Mouse (Mus musculus) right cerebral cortex, adult 18-20 months (tissue): ENCODE results near the gene Tert.
A peak's percentile ranks its signal among the peaks of the same experiment; 100 is the strongest.

Source experiments
- DNase-seq: peaks from one replicate; pipeline ENCODE4 v3.0.0; 2022; ENCODE audit warnings: mixed read lengths

The Tert gene

DNA sequence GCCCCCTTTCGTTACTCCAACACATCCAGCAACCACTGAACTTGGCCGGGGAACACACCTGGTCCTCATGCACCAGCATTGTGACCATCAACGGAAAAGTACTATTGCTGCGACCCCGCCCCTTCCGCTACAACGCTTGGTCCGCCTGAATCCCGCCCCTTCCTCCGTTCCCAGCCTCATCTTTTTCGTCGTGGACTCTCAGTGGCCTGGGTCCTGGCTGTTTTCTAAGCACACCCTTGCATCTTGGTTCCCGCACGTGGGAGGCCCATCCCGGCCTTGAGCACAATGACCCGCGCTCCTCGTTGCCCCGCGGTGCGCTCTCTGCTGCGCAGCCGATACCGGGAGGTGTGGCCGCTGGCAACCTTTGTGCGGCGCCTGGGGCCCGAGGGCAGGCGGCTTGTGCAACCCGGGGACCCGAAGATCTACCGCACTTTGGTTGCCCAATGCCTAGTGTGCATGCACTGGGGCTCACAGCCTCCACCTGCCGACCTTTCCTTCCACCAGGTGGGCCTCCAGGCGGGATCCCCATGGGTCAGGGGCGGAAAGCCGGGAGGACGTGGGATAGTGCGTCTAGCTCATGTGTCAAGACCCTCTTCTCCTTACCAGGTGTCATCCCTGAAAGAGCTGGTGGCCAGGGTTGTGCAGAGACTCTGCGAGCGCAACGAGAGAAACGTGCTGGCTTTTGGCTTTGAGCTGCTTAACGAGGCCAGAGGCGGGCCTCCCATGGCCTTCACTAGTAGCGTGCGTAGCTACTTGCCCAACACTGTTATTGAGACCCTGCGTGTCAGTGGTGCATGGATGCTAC lies at the start of gene Tert:
Gene Tert (plus strand): TSS at position 167 of the 805 bp plus-strand sequence.
- peak; percentile 20 for DNase-seq

DNA sequence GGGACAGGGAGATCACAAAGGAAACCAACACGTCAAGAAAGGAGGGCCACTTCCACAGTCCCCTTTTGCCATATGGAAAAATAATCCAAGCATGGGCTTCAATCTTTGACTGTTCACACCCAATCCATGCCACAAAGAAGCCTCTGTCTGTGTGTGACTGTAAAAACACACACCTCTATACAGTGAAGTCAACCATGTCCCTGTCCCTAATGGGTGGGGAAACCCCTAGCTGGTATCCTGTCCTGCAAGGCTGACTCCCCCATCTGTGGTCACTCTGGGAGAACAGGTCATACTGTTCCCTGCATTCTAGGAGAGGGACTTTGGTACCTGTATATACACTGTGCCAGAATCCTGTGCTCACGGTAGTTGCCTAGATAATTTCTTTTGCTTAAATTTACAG lies 49.4 kb upstream of the Tert start:
- DNase-seq, result no peak

DNA sequence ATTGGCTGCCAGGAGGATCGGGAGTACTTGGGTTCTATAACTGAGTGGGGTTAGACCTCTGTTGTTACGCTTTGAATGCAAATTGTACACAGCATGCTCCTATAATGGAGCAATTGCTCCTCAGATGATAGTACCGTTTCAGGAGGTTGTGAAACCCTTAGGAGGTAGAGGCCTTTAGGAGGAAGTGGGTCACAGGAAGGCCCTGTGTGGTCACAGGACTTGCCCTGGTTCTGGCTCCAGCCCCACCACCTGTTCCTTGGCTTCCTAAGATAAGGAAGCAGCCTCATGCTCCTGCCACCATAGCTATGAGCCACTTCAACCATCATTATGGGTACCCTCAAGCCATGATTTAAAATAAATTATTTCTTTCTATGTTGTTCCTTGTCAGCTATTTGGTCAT lies 35.2 kb upstream of the Tert start:
- no peak for DNase-seq

DNA sequence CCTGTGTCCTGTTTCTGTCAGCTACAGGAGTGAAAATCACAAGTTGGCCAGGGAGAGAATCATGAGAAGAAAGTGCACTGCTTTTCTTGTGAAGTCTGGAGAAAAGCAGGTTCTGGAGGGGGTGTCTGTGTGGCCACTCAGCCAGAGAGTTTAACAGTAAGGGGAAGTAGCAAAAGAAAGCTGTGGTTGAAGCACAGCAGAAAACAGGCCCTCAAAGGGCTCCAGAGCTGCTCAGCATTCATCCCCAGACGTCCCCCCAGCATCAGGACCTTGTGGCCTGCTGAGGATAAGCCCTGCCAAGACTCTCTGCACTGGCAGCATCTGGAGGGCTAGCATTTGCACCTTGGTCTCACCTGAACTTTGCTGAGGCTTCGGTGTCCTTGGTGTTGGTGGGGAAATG lies 34.2 kb upstream of the Tert start:
- no peak for DNase-seq

DNA sequence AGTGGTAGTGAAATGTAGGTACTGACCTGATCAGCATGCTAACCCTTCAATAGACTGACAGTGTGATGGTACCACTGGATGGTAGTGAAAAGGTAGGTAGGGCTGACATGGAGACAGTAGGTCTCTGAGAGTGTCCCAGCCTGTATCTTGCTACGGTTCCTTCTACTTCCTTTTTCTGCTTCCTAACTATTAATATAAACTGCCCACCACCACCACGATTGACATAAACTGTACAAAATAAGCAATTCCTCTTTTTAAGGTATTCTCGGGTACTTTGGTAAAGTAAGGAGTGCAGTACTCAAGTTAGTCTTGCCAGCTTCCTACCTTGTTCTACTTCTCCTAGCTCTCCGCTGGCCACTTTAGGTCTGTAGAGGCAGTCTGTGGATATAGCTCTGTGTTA lies 30.4 kb upstream of the Tert start:
- no peak for DNase-seq

DNA sequence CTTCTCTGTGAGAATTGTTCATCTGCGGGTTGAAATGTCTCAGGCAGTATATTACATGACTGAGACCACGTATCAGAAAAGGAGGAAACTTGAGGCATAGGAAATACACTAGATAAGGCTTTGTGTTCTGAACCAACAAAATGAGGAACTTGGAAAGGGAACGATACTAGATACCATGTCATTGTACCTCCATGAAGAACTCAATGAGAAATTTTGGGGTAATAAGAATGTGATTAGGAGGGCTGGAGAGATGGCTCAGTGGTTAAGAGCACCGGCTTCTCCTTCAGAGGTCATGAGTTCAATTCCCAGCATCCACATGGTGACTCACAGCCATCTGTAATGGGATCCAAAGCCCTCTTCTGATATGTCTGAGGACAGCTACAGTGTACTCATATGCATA lies 26.5 kb upstream of the Tert start:
- DNase-seq, result no peak

DNA sequence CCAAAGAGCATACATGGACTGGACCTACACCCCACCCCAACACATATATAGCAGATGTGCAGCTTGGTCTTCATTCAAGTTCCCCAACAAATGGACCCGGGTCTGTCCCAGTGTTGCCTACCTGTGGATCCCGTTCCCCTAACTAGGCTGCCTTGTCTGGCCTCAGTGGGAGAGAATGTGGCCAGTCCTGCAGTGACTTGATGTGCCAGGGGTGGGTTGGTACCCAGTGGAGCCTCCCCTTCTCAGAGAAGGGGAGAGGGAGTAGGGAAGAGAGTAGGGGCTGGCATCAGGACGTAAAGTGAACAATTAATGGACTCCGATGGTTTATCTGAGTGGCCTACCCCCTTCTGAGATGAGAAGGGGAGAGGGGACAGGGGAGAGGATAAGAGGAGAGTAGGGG lies 23.7 kb upstream of the Tert start:
- no peak for DNase-seq

DNA sequence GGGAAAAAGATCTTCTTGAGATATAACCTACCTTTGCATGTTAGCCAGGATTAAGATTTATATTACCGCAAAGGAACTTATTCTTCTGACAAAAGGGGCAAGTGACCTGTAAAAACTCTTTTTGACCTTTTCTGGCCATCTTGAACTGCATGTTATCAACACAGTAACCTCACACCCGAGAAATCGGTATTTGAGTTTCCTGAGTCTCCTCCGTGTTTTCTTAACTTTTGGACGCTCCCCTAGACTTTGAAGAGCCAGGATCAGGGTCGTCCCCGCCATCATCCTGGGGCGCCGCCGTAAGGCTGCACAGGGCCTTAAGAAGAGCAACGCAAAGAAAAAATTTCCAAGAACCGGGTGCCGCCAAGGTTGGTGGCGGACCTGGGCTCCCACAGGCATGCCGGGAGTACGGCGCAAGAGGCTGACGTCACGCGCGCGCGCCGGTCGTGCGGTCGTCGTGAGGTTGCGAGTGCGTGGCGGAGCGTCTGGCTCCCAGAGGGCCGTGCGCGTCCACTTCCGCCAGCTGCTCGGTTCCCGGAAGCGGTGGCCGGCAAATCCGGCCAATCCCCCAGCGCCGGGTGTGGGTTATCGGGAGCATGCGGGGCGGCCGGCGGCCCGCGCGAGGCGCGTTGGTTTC lies 23.1 kb upstream of the Tert start, which contains the start of gene Clptm1l:
Gene Clptm1l (plus strand): TSS at position 485 of the 634 bp plus-strand sequence.
- DNase-seq, result peak; percentile 99

DNA sequence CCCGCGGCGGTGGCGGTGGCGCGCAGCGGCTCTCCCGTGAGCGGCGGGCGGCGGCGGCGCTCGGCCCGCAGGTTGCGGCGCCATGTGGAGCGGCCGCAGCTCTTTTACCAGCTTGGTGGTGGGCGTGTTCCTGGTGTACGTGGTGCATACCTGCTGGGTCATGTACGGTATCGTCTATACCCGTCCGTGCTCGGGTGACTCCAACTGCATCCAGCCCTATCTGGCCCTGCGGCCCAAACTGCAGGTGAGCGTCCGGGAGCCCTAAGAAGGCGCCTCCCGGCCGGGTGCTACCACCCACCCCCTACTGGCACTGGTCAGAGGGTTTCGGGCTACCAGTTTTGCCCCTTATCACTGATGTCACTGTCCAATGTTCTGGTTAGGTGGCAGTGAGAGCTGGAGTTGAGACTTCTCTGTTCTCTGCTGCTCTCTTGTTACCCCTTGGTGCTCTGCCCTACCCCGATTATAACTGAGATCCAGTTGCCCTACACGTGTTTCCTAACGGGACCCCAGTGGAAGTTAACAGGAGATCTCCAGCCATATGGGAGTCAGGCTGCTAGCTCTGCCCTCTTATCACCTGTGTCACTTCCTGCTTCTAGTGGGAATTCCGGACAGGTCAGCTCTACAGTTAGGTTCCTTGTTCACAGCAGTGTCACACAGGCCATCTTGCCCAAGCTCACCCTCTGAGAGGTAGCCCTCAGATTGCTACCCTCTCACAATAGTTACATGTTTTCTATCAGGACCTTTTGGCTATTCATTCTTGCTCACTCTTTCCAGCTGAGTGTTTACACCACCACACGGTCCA lies 22.4 kb upstream of the Tert start:
- DNase-seq, result no peak

DNA sequence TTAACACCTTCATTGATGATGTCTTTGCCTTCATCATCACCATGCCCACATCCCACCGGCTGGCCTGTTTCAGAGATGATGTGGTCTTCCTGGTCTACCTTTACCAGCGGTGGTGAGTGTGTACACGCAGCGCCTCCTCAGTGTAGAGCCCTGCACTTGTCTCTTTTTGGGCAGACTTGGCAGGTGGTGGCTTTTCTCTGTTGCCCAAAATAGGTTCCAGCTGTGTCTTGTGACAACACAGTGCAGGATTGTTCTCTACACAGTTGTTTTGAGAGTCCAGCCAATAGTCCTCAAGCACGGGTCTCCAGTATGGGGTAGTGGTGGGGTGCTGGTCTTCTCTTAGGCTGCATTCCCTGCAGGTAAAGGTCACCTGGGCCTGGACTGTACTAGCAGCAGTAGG lies 8.3 kb upstream of the Tert start:
- no peak for DNase-seq

DNA sequence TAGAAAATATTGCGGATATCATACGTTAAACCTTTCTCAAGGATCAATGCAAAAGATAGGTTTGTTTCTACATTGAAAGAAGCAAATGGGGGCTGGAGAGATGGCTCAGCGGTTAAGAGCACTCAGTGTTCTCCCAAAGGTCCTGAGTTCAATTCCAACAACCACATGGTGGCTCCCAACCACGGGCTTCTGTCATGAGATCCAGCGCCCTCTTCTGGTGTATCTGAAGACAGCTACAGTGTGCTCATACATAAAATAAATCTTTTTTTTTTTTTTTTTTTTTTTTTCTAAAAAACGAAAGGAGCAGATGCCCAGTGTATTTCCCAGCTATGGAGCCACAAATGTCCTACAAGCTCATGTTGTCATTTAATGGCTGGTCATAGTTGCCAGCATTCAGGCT lies 6.1 kb upstream of the Tert start:
- no peak for DNase-seq

DNA sequence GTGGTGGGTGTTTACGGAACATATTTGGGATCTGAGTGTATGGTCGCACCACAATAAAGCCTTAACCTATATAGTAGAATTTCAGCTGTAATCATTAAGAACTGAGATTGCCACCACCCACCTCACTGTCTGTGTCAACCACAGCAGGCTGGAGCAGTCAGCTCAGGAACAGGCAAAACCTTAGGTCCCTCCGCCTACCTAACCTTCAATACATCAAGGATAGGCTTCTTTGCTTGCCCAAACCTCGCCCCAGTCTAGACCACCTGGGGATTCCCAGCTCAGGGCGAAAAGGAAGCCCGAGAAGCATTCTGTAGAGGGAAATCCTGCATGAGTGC lies 334 bp upstream of the Tert start:
- no peak for DNase-seq

DNA sequence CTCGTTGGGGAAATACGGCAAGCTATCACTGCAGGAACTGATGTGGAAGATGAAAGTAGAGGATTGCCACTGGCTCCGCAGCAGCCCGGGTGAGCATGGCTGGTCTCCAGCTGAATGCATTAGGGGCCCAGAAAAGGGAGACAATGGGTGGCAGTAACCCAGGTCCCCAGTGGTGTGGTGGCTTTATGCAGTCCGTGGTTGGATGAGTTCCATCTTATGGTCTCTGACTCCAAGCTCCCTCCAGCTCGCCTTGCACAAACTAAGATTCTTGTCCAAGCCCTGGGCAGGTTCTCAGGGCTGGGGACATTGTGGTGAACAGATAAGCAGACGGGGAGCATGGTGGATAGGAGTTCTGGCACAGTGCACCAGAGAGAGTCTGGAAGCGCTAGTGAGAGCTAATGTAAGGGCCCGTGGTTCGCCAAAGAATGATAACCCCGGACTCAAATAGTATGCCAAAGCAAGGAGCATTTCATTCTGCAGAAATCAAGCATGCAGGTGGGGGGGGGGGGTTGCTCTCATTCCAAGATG lies 1.9 kb downstream of the Tert start:
- DNase-seq, result no peak

DNA sequence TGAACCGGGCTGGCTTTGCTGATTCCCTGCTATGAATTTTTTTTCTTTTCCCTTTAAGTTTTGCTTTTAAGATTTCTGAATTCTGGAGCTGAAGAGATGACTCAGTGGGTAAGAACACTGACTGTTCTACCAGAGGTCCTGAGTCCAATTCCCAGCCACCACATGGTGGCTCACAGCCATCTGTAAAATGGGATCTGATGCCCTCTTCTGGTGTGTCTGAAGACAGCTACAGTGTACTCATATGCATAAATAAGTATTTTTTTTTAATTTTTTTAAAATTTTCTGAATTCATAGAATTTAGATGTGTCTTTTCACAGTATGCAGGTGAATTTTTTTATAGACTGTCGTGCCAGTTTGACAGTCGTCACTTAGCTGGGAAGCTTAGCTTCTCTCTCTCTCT lies 5.1 kb downstream of the Tert start:
- DNase-seq, result no peak

DNA sequence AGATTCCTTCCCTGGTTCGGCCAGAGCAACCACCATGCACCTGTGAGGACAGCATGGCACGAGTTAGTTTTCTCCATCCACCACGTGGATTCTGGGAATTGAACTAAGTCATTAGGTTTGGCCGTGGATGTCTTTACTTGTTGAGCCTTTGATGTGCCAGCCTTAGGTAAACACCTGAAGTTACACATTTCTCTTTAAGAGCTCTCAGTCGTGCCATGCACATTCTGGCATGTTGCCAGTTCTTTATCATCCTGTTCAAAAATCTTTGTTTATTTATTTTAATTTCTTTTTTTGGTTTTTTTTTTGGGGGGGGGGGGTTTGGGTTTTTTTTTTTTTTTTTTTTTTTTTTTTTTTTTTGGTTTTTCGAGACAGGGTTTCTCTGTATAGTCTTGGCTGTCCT lies 11.1 kb downstream of the Tert start:
- no peak for DNase-seq

DNA sequence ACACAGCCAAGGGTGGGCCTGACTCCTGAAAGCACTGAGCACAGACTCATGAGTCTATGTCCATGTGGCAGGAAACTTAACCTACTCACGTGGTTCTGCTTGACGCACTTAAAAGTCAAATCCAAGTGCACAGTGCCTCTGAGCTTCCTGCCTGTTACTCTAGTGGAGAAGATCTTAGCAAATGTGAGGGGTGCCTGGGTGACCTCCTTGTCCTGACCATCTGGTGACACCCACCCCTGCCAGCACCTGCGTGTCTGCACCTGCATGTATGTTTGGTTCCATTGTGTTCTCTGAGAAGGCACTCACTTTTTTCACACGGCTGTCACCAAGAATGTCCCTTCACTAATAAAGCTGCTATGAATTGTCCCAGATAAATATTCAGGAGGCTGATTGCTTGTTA lies 14.6 kb downstream of the Tert start:
- DNase-seq, result no peak

DNA sequence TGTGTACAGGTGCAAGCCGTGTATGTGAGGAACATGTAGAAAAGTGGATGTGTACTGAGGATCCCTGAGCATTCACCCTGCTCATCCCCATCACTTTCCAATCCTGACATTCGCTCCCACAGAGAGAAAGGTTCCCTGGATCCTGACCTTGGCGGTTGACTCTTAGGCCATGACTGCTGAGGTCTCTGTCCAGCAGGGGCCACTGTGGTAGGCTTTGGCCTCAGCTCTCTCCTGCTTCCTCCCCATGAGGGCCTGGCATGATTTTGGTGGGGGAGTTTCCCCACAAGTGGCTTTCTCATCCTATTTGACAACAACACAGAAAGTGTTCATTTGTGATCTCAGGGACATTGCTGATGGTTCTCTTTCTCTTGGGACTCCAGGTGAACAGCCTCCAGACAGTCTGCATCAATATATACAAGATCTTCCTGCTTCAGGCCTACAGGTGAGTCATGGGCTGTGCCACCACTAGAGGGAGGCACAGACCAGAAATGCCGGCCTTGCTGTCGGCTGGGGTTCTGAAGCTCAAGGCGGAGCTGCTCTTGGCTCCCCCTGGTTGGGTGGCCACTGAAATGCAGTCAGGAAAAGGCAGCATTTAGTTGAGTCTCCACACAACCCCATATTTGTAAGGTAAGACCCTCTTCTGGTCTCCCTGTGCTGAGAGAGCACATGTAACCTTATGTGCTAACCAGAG lies 19.8 kb downstream of the Tert start:
- peak; percentile 58 for DNase-seq

DNA sequence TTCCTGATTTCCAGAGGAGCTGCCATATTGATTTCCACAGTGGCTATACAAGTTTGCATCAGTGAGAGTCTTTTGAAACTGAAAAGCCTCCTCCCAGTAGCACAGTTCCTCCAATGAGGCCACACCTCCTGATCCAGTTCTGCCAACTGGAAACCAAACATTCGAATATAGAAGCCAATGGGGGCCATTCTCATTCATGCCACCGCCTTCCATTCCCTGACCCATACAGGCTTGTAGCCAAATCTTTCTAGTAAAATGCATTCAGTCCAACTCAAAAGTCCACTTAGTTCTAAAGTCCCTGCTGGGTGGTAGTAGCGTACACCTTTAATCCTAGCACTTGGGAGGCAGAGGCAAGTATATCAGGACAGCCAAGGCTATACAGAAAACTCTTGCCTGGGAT lies 26.6 kb downstream of the Tert start:
- DNase-seq, result no peak

DNA sequence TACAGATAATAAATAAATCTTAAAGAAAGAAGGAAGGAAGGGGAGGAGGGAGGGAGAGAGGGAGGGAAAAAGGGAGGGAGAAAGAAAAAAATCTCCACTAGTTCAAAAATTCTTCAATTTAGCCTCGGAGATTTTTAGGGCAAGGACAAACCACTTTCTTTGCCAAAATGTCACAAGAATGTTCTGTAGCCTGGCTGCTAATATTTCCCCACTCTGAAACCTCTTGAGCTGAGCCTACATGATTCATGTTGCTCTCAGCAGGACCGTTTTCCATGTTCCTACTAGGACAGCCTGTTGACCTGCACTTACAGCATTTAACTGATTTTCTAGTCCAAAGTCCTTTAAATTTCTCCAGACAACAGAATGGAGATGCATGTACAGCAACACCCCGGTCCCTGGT lies 28.3 kb downstream of the Tert start:
- no peak for DNase-seq

DNA sequence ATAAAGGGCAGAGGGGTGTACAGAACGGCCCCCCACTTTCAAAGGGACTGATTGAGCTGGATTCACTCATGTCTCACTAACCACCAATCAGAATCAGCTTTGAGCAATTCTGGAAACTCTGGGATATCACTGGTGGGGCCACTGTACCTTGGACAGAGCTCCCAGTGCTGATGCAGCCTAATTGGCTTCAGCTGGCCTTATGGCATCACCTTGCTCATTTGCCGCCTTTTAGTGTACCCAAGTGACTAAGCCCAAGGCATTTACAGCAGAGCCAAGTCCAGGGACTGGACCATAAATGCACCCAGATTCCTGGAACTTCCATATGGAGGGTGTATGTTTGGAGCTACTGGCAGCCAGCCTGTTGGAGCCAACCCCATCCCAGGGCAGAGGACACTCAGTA lies 32.2 kb downstream of the Tert start:
- no peak for DNase-seq

DNA sequence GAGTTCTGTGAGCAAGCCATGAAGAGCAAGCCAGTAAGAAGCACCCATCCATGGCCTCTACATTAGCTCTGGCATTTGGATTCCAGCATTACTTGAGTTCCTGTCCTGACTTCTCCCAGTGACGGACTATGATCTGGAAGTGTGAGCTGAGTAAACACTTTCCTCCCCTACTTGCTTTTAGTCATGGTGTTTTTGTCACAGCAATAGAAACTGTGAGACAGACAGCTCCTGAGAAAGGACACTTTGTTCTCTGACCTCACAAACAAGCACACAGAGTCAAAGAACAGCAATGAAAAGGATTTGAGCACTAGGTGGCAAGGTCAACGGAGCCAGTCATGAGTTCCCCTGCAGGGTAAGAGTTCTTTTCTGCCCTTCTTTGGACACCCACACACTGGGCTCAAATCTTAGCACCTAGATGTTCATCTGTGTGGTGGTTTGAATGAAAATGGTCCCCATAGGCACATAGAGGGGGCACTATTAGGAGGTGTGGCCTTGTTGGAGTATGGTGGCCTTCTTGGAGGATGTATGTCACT lies 33.5 kb downstream of the Tert start:
- DNase-seq, result no peak

DNA sequence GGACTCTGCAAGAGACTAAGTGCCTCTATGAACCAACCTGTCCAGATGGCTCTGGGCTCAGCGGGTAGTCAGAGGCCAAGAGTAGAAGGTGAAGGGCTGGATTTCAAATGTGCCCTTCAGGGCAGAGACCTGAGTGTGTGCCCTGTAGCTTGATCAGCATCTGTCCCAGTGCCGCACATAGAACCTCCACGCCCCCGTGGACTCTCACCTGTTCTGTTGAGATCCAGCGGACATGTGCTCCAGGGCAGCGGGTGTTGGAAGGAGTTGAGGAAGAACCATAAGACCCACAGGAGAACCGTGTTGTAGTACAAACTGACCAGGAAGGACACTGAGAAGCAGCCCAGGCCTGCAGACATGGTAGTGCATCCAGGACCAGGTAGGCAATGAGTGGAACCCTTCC lies 48.5 kb downstream of the Tert start:
- DNase-seq, result no peak

DNA sequence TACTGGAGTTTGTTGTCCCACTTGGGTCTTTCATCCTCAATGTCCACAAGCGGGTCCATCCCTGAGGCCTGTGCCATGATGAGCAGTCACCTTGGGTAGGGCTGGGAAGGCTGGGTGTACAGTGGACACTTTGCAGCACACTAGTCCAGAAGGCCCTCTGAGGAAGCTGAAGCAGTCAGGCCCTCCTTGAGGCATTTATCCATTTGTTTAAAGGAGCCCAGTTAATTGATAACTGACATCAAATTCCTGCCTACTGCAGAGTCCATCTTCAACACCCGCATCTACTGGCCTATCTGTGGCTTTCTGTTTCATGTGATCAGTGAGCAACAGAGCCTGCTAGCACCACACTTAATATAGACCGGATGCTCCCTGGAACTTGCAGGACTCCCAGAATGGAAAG lies 51.1 kb downstream of the Tert start, which contains the start of gene Slc6a18:
Gene Slc6a18 (minus strand): TSS at position 171 of the 400 bp plus-strand sequence.
- DNase-seq, result no peak
